Mouse (Mus musculus) layer of hippocampus, postnatal 14 days (tissue): ENCODE measurements around the gene Mylk. TPM values are rescaled to one million over a fixed set of nuclear protein-coding genes. Genes with fewer than 3 reads are reported as not detected.

ENCODE experiments used
- DNase-seq, 2 experiments: peaks; one replicate each; pipeline ENCODE4 v3.0.0; 2021 to 2022; ENCODE audit warnings: low spot score in 2 of 2, mixed read lengths in 1 of 2
- total RNA-seq, 2 experiments: library from RNA; stranded (reverse); gene quantifications; 2 replicates each; pipeline ENCODE4 v1.2.3; 2021

Gene Mylk
- total RNA-seq, 2 experiments from 2014 or later: 11.9 to 14.2 TPM

GRCm38 (mm10) chr16:35013501-35013900 lies 268.5 kb downstream of the Mylk start:
- DNase-seq: no peak

- no peak for DNase-seq
Observed at GRCm38 (mm10) chr16:35016491-35016890, 271.5 kb downstream of the Mylk start.

GRCm38 (mm10) chr16:35018470-35018974 lies 273.5 kb downstream of the Mylk start:
- no peak for DNase-seq

DNA sequence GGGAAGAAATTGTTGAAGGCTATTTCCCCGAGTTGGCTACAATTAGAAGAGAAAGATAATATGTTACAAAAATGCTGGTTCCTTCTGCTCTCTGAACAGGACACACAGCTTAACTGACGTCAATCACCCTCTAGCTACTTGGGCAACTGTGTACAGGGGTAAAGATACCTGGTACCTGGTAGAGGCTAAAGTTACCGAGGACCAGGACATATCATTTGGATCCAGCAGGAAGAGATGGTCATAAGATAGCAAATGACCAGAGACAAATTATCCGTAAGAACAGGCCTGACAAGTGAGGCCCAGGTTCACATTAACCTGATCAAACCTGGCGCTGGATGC lies 276.9 kb downstream of the Mylk start:
- DNase-seq: no peak

DNA sequence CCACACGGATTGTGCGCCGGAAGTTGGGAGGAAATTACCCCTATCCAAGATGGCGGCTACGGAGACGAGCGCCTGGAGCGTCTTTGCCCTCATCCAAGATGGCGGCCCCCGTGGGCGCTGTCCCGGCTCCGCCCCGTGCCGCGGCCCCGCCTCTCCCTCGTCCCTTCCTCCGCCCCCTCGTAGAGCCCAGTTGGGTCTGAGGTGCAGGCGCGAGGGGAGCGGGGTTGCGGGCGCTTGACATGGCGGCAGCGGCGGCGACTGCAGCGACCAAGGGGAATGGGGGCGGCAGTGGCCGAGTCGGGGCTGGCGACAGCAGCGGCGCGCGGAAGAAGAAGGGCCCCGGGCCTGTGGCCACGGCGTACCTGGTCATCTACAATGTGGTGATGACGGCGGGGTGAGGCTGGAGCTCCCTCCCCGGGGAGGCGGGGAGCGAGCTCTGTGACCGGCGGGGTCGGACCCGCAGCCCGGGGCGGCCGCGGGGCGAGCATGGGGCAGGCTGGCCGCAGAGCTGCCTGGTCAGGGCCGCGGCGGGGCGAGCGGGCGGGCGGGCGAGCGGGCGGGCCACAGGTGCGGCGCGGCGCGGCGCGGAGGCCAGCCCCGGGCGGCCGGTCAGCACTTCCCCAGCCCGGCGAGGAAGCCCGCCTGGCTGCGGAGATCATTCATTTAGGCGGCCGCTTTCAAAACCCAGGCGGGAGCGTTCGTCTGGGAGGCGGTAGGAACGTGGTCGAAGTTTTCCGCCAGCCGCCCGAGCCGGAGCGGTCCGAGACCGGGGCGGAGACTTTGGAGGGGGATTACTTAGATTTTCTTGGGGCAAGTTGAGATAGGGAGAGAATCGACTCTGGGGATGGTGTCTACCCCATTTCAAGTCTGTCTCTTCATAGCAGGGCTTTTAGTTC lies 277.5 kb downstream of the Mylk start, which contains the start of gene Hacd2:
TSS of gene Hacd2 (plus strand) at position 187 of the 896 bp plus-strand sequence.
- peak; percentile 91 to 95 for DNase-seq

GRCm38 (mm10) chr16:35023138-35023735 lies 278.2 kb downstream of the Mylk start:
- no peak for DNase-seq

- no peak for DNase-seq
Observed at GRCm38 (mm10) chr16:35024300-35024699, 279.3 kb downstream of the Mylk start.

DNA sequence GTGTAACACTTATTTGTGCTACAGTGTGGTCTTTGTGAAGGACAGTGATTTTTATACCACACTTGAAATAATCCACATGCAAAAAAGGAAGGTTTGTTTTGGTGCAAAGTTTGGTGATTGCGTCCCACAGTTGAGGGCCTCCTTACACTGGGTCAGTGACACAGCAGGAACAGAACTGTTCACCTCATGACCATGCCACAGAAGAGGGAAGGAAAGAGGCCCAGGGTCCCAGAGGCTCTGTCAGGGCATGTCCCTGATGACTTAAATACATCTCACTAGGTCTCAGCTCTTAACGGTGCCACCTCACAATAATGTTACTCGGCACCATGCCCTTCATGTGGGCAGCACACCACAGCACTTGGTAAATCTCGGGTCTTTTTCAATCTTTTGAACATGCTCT lies 280.3 kb downstream of the Mylk start:
- no peak for DNase-seq

DNA sequence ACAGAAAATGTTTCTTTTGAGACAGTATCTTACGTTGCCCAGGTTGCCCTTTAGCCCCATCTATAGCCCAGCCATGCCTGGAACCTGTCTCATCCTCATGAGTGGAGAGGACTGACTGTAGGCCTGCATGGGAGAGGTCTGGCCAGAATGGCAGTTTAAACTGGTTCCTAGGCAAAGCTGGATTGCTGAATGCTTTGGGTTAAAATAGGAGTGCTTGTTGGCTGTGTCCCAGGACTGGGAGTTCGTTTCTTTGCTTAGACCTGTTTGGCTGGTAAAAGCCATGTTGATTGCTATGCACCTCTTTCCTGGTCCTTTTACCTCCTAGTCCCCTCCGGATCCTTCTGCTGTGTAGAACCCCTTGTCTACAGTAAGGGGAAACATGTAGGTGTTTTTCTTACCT lies 288.2 kb downstream of the Mylk start:
- no peak for DNase-seq

- DNase-seq: no peak
Observed at GRCm38 (mm10) chr16:35033809-35034577, 289.0 kb downstream of the Mylk start.

- DNase-seq: no peak
Observed at GRCm38 (mm10) chr16:35034971-35035370, 290.0 kb downstream of the Mylk start.

DNA sequence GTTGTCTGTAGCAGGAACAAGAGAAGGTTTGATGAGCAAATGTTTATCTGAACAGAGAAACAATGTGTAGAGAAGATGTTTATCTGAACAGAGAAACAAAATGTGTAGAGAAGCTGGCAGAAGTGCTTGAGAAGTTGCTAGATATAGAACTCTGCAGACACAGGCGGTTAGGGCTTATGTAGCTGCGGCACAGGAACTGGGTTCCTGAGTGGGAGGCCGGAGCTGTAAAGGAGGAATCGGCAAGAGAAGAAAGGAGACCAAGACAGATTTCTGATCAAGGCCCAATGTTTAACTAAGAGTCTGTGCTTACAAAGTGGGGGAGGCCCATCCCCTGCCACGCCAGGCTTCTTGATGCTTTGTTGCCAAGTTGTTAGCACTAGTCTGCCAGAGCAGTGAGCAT lies 291.7 kb downstream of the Mylk start:
- DNase-seq: no peak

DNA sequence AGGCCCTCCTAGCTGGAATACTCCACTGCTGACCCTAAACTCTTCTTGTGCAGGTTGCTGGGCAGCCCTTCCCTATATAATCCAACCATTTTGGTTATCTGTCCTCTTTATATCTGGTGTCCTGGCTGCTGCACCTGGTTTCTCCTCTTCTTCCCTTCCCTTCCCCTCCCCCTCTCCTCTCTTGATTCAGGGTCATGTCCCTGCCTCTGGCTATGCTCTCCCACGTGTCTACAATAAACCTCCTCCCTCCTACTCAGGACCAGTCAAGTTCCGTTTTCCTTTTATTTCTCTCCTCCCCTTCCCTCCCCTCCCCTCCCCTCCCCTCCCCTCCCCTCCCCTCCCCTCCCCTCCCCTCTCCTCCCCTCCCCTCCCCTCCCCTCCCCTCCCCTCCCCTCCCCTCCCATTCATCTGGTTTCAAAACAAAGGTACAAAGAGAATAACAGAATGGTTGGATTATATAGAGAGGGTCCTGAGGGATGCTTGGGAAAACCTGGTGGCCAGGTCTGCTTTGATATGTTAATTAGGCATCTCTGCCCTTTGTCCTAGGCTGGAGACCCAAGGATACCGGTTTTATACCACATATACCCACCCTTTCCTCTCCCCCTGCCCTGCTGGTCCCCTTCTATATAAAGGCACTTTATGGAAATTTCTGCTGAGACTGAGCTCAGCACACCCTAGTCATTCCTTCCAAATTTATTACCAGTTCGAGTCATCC lies 293.5 kb downstream of the Mylk start:
- DNase-seq: no peak

DNA sequence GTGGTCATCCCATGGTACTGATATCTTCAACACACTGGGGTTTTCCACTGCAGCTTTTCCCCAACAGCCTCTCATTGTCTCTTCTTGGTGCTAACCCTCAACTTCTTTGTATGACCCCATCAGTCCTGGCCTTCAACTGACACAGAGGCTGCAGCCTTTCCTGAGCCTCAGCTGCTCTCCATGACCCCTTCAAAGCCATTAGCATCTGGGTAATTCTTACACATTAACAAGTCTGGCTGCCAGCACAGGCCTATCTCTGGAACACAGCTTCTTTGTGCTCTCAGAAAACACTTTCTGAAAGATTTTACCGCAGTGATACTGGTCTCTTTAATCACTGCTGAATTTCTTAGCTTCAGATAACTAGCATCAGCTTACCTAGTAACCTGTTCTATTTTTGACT lies 295.1 kb downstream of the Mylk start:
- DNase-seq: no peak

- no peak for DNase-seq
Observed at GRCm38 (mm10) chr16:35041001-35041400, 296.0 kb downstream of the Mylk start.

DNA sequence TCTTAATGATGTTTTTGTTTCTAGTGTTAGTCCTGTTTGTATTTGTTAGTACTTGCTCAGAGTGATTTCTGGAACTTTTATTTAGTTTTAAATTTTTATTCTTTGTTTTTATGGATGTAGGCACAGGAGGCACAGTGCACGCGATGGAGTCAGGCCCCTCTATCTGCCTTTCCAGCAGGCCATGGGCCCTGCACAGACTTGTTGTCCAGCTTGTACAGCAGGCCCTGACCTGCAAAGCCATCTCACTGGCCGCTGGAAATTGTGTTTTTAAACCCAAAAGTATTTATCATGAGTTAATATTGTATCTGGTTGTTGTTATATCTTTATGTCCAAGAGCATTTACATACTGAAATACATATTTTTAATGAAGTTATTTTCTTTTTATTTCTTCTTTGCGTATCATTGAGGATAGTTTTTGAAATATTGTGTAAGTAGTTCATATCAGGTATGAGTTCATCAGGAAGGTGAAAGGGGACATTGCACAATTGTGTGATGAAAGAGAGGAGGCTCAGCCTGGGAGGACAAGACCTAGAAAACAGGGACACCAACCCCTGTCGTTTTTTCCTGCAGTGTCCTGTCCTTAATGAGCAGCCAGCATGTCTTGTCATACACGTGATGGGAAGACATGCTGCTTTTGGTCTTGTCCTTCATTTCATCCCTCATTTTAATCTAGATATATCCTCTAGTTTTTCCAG lies 301.2 kb downstream of the Mylk start:
- no peak for DNase-seq

- DNase-seq: no peak
Observed at GRCm38 (mm10) chr16:35047272-35047969, 302.4 kb downstream of the Mylk start.

DNA sequence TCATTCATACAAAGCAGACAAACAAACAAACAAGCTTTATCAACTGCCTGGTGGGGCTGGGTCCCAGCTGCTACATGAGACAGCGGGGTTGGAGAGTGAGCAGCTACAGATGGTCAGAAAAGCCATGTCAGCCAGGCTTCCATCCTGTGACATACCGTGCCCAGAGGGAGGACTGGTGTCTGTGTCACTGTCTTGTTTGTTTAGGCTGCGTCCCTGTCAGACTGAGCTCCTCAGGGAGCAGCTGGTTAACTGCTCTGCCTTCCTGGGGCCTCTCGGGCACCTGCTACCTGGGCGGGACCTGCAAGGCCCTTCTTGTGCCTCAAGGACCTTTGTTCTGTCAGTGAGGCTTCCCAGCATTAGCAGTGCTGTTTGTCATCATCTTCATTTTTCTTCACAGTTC lies 306.1 kb downstream of the Mylk start:
- peak in 1 of 2 experiments; percentile 21 for DNase-seq
